Mouse (Mus musculus): ENCODE data around the gene Arl2. TPM values are rescaled to one million over a fixed set of nuclear protein-coding genes. Genes with fewer than 3 reads are reported as not detected.
A peak's percentile ranks its signal among the peaks of the same experiment; 100 is the strongest.

Gene Arl2
- total RNA-seq, 2 experiments from 2014 or later = 9.4 to 17.2 TPM

DNA sequence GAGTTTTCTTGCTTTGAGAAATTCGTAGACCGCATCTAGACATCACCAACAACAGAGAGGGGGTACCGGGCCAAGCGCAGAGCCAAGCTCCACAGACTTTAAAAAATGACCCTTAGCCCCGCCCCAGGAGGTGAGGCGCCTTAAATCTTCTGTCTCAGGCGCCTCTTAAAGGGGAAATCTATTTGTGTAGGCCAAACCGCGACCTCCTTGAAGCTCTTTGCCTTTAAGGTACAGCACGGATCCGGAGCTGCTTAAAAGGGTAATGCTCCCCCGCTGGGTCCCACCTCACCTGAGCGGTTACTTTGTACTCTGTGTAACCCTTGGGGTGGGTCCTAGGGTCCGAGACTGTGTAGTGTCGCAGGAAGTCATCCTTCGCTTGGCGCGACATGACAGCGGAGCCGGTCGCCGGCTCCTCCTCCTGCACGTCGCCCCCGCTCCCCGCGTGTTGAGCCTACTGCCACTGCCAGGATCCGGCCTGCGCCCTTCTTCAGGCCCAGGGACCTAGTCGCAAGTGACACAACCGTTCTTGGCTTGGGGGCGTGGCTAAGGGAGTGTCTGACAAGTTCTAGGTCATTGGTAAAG lies 13.5 kb downstream of the Arl2 start, which contains the start of gene Snx15:
Gene Snx15 (minus strand): TSS at position 545 of the 582 bp plus-strand sequence.
- peak; percentile 86 for ATAC-seq (replicated peaks; ENCODE audit: low FRiP score, poor library complexity, severe bottlenecking)

DNA sequence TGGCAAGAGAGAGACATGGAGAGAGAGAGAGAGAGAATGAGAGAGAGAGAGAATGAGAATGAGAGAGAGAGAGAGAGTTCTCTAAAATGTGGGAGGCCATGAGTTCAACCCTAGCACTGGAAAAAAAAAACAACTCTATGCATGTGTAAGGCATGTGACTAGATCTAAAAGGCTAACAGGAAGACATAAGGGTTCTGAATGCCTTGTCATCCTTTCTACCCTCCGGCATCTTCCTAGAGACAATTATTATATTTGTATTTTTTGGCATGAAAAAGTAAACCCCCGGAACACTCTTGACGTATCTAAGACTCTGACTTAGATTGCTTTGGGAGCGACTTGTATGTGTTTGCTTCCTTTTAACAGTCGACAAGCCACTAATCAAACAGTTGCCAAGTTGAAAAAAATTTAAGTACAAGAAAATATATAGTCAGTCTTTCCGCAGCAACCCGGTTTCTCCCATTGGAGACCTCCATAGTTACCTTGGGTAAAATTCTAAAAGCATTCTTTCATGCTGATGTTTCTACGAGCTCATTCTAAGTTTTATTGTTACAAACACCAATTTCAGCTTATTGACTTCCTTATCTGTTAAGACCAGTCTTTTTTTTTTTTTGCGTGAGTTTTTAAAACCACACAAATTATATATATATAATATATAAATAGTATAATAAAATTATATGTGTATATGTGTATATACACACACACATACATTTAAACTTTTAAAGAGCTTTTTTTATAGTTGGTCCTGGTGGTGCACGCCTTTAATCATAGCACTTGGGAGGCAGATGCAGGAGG lies 14.4 kb downstream of the Arl2 start:
- no peak for ATAC-seq (replicated peaks; ENCODE audit: low FRiP score, poor library complexity, severe bottlenecking)

- ATAC-seq (replicated peaks; ENCODE audit: low FRiP score, poor library complexity, severe bottlenecking) = peak; percentile 39; the same call in 1 of the 2 replicates
Observed at GRCm38 (mm10) chr19:6126289-6126688, 15.1 kb downstream of the Arl2 start.

GRCm38 (mm10) chr19:6124898-6125297 lies 16.4 kb downstream of the Arl2 start:
- no peak for ATAC-seq (replicated peaks; ENCODE audit: low FRiP score, poor library complexity, severe bottlenecking)

GRCm38 (mm10) chr19:6123330-6123729 lies 18.0 kb downstream of the Arl2 start:
- no peak for ATAC-seq (replicated peaks; ENCODE audit: low FRiP score, poor library complexity, severe bottlenecking)

GRCm38 (mm10) chr19:6121761-6122160 lies 19.6 kb downstream of the Arl2 start:
- ATAC-seq (replicated peaks; ENCODE audit: low FRiP score, poor library complexity, severe bottlenecking) = no peak

DNA sequence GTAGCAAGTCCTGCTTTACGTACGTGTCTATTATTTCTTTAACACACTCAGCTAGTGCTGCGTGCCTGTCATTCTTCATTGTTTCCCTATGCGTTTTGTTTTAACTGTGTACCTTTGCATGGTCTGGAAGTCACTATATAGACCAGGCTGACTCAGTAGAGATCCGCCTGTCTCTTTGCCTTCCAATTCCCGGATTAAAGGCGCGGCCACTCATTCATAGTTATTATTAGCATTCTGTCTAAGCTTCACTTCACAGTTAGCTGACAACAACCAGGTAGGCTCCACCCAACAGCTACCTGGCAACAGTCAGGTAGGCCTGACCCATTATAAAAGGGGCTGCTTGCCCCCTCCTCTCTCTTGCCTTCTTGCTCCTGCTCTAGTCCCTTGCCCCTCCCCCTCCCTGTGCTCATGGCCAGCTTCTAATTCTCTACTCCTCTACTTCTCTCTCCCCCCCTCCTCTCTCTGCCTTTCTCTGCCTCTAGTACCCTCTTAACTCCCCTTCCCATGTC lies 22.6 kb downstream of the Arl2 start:
- ATAC-seq (replicated peaks; ENCODE audit: low FRiP score, poor library complexity, severe bottlenecking) = peak; percentile 23

DNA sequence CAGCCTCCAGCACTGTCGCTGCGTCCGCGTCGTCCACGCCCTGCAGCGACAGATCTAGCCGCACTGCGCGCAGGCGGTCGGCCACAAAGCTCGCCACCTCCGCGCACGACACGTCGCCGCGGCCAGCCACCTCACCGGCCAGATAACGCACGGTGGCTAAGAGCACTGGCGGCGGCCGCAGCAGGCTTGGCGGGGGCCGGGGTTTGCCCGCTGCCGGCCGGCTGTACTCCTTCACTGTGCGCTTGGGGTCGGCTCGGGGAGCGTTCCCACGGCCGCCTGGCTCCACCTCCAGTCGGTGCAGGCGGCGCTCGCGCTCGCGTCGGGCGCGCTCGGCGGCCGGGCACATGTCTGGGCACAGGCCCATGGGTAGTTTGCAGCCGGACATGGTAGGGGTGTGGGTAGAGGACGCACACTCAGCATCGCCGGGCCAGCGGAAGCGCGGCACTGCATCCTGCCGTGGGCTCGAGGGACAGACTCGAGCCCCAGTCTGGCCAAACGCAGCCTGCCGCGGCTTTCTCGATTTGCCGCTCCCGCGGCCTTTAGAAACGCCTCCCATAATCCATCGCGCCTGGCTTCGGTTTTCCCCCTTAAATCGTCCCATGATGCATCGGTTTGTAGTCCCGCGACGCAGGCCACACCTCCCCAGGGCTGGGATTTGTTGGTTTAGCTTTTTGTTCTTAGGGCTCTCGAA lies 23.2 kb downstream of the Arl2 start, which contains the start of gene Sac3d1:
Gene Sac3d1 (minus strand): TSS at position 665 of the 691 bp plus-strand sequence.
- peak; percentile 87 for ATAC-seq (replicated peaks; ENCODE audit: low FRiP score, poor library complexity, severe bottlenecking)

GRCm38 (mm10) chr19:6117346-6117985 lies 23.9 kb downstream of the Arl2 start:
- ATAC-seq (replicated peaks; ENCODE audit: low FRiP score, poor library complexity, severe bottlenecking) = no peak

DNA sequence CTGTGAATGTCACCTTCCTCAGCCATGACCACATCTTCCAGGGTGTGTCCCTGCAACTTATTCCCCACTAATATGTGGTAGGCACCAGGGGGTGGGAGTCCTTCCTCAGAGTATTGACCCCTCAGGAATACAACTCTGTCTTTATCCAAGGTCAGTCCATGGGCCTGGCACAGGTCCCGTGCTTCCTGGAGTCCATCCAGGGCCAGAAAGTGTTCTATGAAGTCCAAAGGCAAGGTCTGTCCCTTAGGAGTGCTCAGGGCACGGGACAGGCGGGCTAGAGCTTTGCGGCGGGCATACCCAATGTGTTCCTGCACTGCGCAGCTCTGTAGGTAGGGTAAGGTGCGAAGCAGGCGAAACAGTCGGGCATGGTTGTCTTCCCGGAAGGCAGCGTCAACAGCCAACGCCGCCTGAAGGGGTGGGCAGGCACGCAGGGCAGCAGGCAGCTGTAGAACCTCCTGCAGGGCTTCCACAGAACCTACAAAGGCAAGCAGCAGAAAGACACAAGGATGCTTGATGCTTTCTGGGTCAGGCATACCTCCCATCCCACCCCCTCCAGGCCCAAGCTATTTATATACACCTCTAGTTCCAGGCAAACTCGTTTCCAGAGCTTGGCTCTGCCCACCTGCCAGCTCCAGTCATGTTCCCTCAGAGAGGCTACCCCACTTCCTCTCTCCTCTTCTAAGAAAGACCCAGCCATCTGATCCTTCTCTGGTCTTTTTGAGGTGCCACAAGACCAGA lies 25.1 kb downstream of the Arl2 start:
- no peak for ATAC-seq (replicated peaks; ENCODE audit: low FRiP score, poor library complexity, severe bottlenecking)

- no peak for ATAC-seq (replicated peaks; ENCODE audit: low FRiP score, poor library complexity, severe bottlenecking)
Observed at GRCm38 (mm10) chr19:6113116-6113515, 28.2 kb downstream of the Arl2 start.

GRCm38 (mm10) chr19:6105586-6105985 lies 35.8 kb downstream of the Arl2 start, which contains the start of gene Naaladl1:
Gene Naaladl1 (plus strand): TSS chr19:6105782.
- no peak for ATAC-seq (replicated peaks; ENCODE audit: low FRiP score, poor library complexity, severe bottlenecking)

GRCm38 (mm10) chr19:6104476-6104875 lies 36.9 kb downstream of the Arl2 start:
- no peak for ATAC-seq (replicated peaks; ENCODE audit: low FRiP score, poor library complexity, severe bottlenecking)

DNA sequence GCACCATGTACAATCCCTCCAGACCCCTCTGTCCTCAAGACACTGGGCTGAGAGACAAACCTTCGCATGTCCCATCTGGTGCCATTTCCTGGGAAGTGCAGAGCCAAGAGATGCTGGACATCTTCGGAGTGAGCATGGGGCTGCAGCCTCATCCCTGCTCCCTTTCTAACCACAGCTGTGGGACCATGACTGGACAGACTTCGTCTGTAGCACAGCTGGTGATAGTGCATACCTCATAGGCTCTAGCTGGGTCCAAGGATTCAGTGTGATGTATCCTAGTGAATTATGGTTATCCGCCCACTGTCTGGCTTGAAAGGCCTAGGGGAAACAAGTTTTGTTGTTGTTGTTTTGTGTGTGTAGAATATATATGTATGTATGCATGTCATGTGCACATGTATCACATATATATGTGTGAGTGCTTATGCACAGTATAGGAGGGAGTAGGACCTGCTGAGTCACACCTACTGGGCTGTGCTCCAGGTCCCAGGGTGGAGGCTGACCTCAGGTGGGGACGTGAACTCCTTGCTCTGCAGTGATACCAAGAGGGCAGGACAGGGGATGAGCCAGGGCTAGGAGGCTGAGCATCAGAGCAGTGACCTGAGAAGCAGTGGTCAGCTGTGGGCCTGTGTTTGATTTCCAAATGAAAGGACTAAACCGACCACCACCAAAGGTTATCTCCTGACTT lies 39.0 kb downstream of the Arl2 start:
- peak; percentile 97 for ATAC-seq (replicated peaks; ENCODE audit: low FRiP score, poor library complexity, severe bottlenecking)

GRCm38 (mm10) chr19:6101186-6101585 lies 40.2 kb downstream of the Arl2 start:
- no peak for ATAC-seq (replicated peaks; ENCODE audit: low FRiP score, poor library complexity, severe bottlenecking)

DNA sequence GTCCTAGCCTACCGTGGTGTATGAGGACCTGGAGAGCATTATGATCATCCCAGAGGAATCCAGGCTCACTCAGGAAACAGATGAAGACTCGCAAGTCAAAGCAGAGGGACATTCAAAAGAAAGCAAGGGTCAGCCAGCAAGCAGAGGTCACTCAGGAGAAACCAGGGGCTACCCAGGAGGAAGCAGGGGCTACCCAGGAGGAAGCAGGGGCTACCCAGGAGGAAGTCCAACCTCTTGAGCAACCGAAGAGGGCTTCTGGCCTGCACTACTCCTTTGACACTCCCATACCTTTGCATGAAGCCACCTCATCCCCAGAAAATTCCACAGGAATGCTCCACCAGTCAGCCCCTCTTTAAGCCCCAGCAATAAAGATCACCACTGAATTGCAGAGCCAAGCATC lies 43.5 kb downstream of the Arl2 start:
- ATAC-seq (replicated peaks; ENCODE audit: low FRiP score, poor library complexity, severe bottlenecking) = no peak

DNA sequence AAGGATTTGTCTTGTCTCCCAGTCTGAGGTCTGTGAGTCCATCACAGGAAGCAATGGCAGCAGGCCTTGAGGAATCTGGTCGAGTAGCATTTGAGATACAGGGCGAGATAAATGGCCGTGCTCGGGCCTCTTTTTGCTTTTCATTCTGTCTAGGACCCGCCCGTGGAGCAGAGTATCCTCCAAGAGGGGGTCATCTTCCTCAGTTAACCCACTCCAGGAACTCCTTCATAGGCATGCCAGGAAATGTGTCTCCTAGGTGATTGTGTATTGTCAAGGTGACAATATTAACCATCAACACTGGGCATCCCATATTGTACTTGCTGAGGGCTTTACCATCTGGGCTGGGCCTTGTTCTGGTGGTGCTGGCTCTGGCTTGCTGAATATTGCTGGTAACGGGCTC lies 47.2 kb downstream of the Arl2 start, which contains the start of gene AC131692.1:
Gene AC131692.1 (plus strand): TSS at position 301 of the 400 bp plus-strand sequence.
- ATAC-seq (replicated peaks; ENCODE audit: low FRiP score, poor library complexity, severe bottlenecking) = no peak

GRCm38 (mm10) chr19:6088841-6089240 lies 52.5 kb downstream of the Arl2 start:
- ATAC-seq (replicated peaks; ENCODE audit: low FRiP score, poor library complexity, severe bottlenecking) = no peak
